Mouse (Mus musculus) cerebellum, adult 11 months (tissue): ENCODE data around the gene Dock6.

ENCODE experiments used
- DNase-seq: peaks from one replicate; pipeline ENCODE4 v3.0.0; 2022

The Dock6 gene

GRCm38 (mm10) chr9:21845381-21846080 lies 6.9 kb downstream of the Dock6 start:
- DNase-seq = no peak

- no peak for DNase-seq
Measured at GRCm38 (mm10) chr9:21843086-21843485, 9.3 kb downstream of the Dock6 start.

- no peak for DNase-seq
Measured at GRCm38 (mm10) chr9:21842391-21842790, 10.0 kb downstream of the Dock6 start.

GRCm38 (mm10) chr9:21841340-21841739 lies 11.1 kb downstream of the Dock6 start:
- no peak for DNase-seq

GRCm38 (mm10) chr9:21840115-21840787 lies 12.2 kb downstream of the Dock6 start:
- DNase-seq = no peak

- DNase-seq = no peak
Measured at GRCm38 (mm10) chr9:21837690-21838089, 14.7 kb downstream of the Dock6 start.

- DNase-seq = no peak
Measured at GRCm38 (mm10) chr9:21835258-21835912, 17.1 kb downstream of the Dock6 start, which contains the start of gene Angptl8. TSS of gene Angptl8 (plus strand) at chr9:21835510.

GRCm38 (mm10) chr9:21831558-21832240 lies 20.7 kb downstream of the Dock6 start:
- no peak for DNase-seq

- no peak for DNase-seq
Measured at GRCm38 (mm10) chr9:21830936-21831335, 21.5 kb downstream of the Dock6 start.

- no peak for DNase-seq
Measured at GRCm38 (mm10) chr9:21830461-21830850, 22.0 kb downstream of the Dock6 start.

GRCm38 (mm10) chr9:21829834-21830460 lies 22.5 kb downstream of the Dock6 start:
- DNase-seq = no peak

- no peak for DNase-seq
Measured at GRCm38 (mm10) chr9:21824366-21824765, 28.1 kb downstream of the Dock6 start.

GRCm38 (mm10) chr9:21823957-21824356 lies 28.5 kb downstream of the Dock6 start:
- no peak for DNase-seq

- no peak for DNase-seq
Measured at GRCm38 (mm10) chr9:21822686-21823085, 29.7 kb downstream of the Dock6 start.

GRCm38 (mm10) chr9:21820183-21820582 lies 32.3 kb downstream of the Dock6 start:
- no peak for DNase-seq

- peak; percentile 46 for DNase-seq
Measured at GRCm38 (mm10) chr9:21819181-21819729, 33.2 kb downstream of the Dock6 start.

- DNase-seq = no peak
Measured at GRCm38 (mm10) chr9:21818561-21818960, 33.9 kb downstream of the Dock6 start.

GRCm38 (mm10) chr9:21818125-21818524 lies 34.3 kb downstream of the Dock6 start:
- no peak for DNase-seq

- no peak for DNase-seq
Measured at GRCm38 (mm10) chr9:21816716-21817305, 35.6 kb downstream of the Dock6 start.

GRCm38 (mm10) chr9:21811170-21811569 lies 41.3 kb downstream of the Dock6 start:
- no peak for DNase-seq

GRCm38 (mm10) chr9:21808561-21808960 lies 43.9 kb downstream of the Dock6 start:
- no peak for DNase-seq

- no peak for DNase-seq
Measured at GRCm38 (mm10) chr9:21806976-21807375, 45.5 kb downstream of the Dock6 start.
